Mouse (Mus musculus): ENCODE data around the gene Gm13694. TPM values are rescaled to one million over a fixed set of nuclear protein-coding genes. Genes with fewer than 3 reads are reported as not detected.
"Not testable (repeated sequence)": the region's sequence is repeated elsewhere in the genome, so short reads cannot be mapped to it uniquely, and the experiment has no call there.

The Gm13694 gene
- polyA plus RNA-seq (2012) = not detected in 2 replicates

GRCm38 (mm10) chr2:83978633-83979032 lies at the start of gene Gm13694:
Gm13694 (plus strand) TSS chr2:83978933.
- not testable (repeated sequence) for TF ChIP-seq GATA1 (IDR thresholded peaks at IDR 0.05; ENCODE audit: low read length)

- TF ChIP-seq GATA1 (IDR thresholded peaks at IDR 0.05; ENCODE audit: low read length) = no peak
Observed at GRCm38 (mm10) chr2:83929478-83930088, 49.1 kb upstream of the Gm13694 start.

- TF ChIP-seq GATA1 (IDR thresholded peaks at IDR 0.05; ENCODE audit: low read length) = no peak
Observed at GRCm38 (mm10) chr2:83940931-83941361, 37.8 kb upstream of the Gm13694 start, which contains the start of gene Zswim2. Zswim2 (minus strand) TSS chr2:83941228.

- TF ChIP-seq GATA1 (IDR thresholded peaks at IDR 0.05; ENCODE audit: low read length) = no peak
Observed at GRCm38 (mm10) chr2:83941378-83941777, 37.4 kb upstream of the Gm13694 start.

GRCm38 (mm10) chr2:83941792-83942191 lies 36.9 kb upstream of the Gm13694 start:
- TF ChIP-seq GATA1 (IDR thresholded peaks at IDR 0.05; ENCODE audit: low read length) = no peak

- not testable (repeated sequence) for TF ChIP-seq GATA1 (IDR thresholded peaks at IDR 0.05; ENCODE audit: low read length)
Observed at GRCm38 (mm10) chr2:83955393-83955792, 23.3 kb upstream of the Gm13694 start, which contains the start of gene Gm13698. Gm13698 (plus strand) TSS chr2:83955693.

- not testable (repeated sequence) for TF ChIP-seq GATA1 (IDR thresholded peaks at IDR 0.05; ENCODE audit: low read length)
Observed at GRCm38 (mm10) chr2:83961203-83961602, 17.5 kb upstream of the Gm13694 start, which contains the start of gene Gm13693. Gm13693 (plus strand) TSS chr2:83961503.

GRCm38 (mm10) chr2:83967013-83967412 lies 11.7 kb upstream of the Gm13694 start, which contains the start of gene Gm13695:
Gm13695 (plus strand) TSS chr2:83967313.
- TF ChIP-seq GATA1 (IDR thresholded peaks at IDR 0.05; ENCODE audit: low read length) = not testable (repeated sequence)

- TF ChIP-seq GATA1 (IDR thresholded peaks at IDR 0.05; ENCODE audit: low read length) = not testable (repeated sequence)
Observed at GRCm38 (mm10) chr2:83972823-83973222, 5.9 kb upstream of the Gm13694 start, which contains the start of gene Gm13696. Gm13696 (plus strand) TSS chr2:83973123.

GRCm38 (mm10) chr2:83984443-83984842 lies 5.7 kb downstream of the Gm13694 start, which contains the start of gene Gm13697:
Gm13697 (plus strand) TSS chr2:83984743.
- not testable (repeated sequence) for TF ChIP-seq GATA1 (IDR thresholded peaks at IDR 0.05; ENCODE audit: low read length)

- TF ChIP-seq GATA1 (IDR thresholded peaks at IDR 0.05; ENCODE audit: low read length) = not testable (repeated sequence)
Observed at GRCm38 (mm10) chr2:83990253-83990652, 11.5 kb downstream of the Gm13694 start, which contains the start of gene Gm13691. Gm13691 (plus strand) TSS chr2:83990553.

GRCm38 (mm10) chr2:84008913-84009312 lies 30.2 kb downstream of the Gm13694 start:
- TF ChIP-seq GATA1 (IDR thresholded peaks at IDR 0.05; ENCODE audit: low read length) = no peak

- peak; percentile 26 for TF ChIP-seq GATA1 (IDR thresholded peaks at IDR 0.05; ENCODE audit: low read length)
Observed at GRCm38 (mm10) chr2:84009818-84010217, 31.1 kb downstream of the Gm13694 start.

- TF ChIP-seq GATA1 (IDR thresholded peaks at IDR 0.05; ENCODE audit: low read length) = no peak
Observed at GRCm38 (mm10) chr2:84014572-84014971, 35.8 kb downstream of the Gm13694 start.

- TF ChIP-seq GATA1 (IDR thresholded peaks at IDR 0.05; ENCODE audit: low read length) = no peak
Observed at GRCm38 (mm10) chr2:84018330-84018729, 39.6 kb downstream of the Gm13694 start.

- peak; percentile 76 for TF ChIP-seq GATA1 (IDR thresholded peaks at IDR 0.05; ENCODE audit: low read length)
Observed at GRCm38 (mm10) chr2:84019519-84020305, 41.0 kb downstream of the Gm13694 start.
